Mouse (Mus musculus): ENCODE results near the gene Scpep1.
"Not testable (repeated sequence)": the region's sequence is repeated elsewhere in the genome, so short reads cannot be mapped to it uniquely, and the experiment has no call there.

GRCm38 (mm10) chr11:88891446-88891845 is 63.8 kb downstream of the Scpep1 start:
- not testable (repeated sequence) for TF ChIP-seq CTCF, POLR2A (IDR thresholded peaks at IDR 0.05; ENCODE audit: extremely low read depth, insufficient read depth, low read length)
